Mouse (Mus musculus) NIH3T3 (cell line): ENCODE data around the gene Rom1.
A peak's percentile ranks its signal among the peaks of the same experiment; 100 is the strongest.

Experiments
- DNase-seq: peaks from one replicate; pipeline ENCODE4 v3.0.0-alpha.2; 2012; ENCODE audit warnings: low read depth

Rom1 gene

GRCm38 (mm10) chr19:8942276-8942964 is 13.3 kb upstream of the Rom1 start:
- peak; percentile 70 for DNase-seq

GRCm38 (mm10) chr19:8941515-8942217 is 12.5 kb upstream of the Rom1 start, which contains the start of gene Mta2:
Mta2 (plus strand) TSS chr19:8941875.
- peak; percentile 99 for DNase-seq

GRCm38 (mm10) chr19:8941136-8941514 is 12.0 kb upstream of the Rom1 start:
- no peak for DNase-seq

- DNase-seq: no peak
Measured at GRCm38 (mm10) chr19:8940526-8941133, 11.5 kb upstream of the Rom1 start.

- DNase-seq: no peak
Measured at GRCm38 (mm10) chr19:8936736-8937135, 7.6 kb upstream of the Rom1 start.

- no peak for DNase-seq
Measured at GRCm38 (mm10) chr19:8930771-8931170, 1.6 kb upstream of the Rom1 start.

GRCm38 (mm10) chr19:8930117-8930516 is 961 bp upstream of the Rom1 start:
- DNase-seq: peak; percentile 44

GRCm38 (mm10) chr19:8928689-8929223 is 400 bp downstream of the Rom1 start:
- DNase-seq: no peak

- DNase-seq: no peak
Measured at GRCm38 (mm10) chr19:8927891-8928525, 1.1 kb downstream of the Rom1 start.

- DNase-seq: no peak
Measured at GRCm38 (mm10) chr19:8926766-8927165, 2.4 kb downstream of the Rom1 start.

GRCm38 (mm10) chr19:8921741-8922140 is 7.4 kb downstream of the Rom1 start:
- DNase-seq: no peak

- peak; percentile 81 for DNase-seq
Measured at GRCm38 (mm10) chr19:8920836-8921291, 8.3 kb downstream of the Rom1 start.

- DNase-seq: peak; percentile 97
Measured at GRCm38 (mm10) chr19:8920073-8920736, 9.0 kb downstream of the Rom1 start, which contains the start of gene B3gat3. B3gat3 (plus strand) TSS chr19:8920374.

GRCm38 (mm10) chr19:8919684-8920072 is 9.5 kb downstream of the Rom1 start:
- peak; percentile 25 for DNase-seq

- no peak for DNase-seq
Measured at GRCm38 (mm10) chr19:8919000-8919399, 10.2 kb downstream of the Rom1 start.

GRCm38 (mm10) chr19:8914212-8914611 is 14.9 kb downstream of the Rom1 start:
- no peak for DNase-seq

GRCm38 (mm10) chr19:8911810-8912209 is 17.3 kb downstream of the Rom1 start:
- DNase-seq: no peak

GRCm38 (mm10) chr19:8908531-8908930 is 20.6 kb downstream of the Rom1 start:
- no peak for DNase-seq

GRCm38 (mm10) chr19:8903412-8903811 is 25.7 kb downstream of the Rom1 start:
- no peak for DNase-seq

- peak; percentile 45 for DNase-seq
Measured at GRCm38 (mm10) chr19:8899079-8899478, 30.1 kb downstream of the Rom1 start.

GRCm38 (mm10) chr19:8898576-8898975 is 30.6 kb downstream of the Rom1 start:
- DNase-seq: peak; percentile 66
